Mouse (Mus musculus) embryonic facial prominence, embryonic 15.5 days (tissue): ENCODE results near the gene Asic1. TPM values are rescaled to one million over a fixed set of nuclear protein-coding genes. Genes with fewer than 3 reads are reported as not detected.

Source experiments
- ATAC-seq: fragments of 200-750 bp; cut with Nextera tagmentation; 2 replicates; pipeline ENCODE4 v1.8.0; 2017; ENCODE audit warnings: low read depth, moderate TSS enrichment; ENCODE audit not compliant: insufficient number of reproducible peaks, low FRiP score, low TSS enrichment
- H3K27ac ChIP-seq: fragments of 300-500 bp; sonication (generic); replicated peaks from 2 replicates; pipeline ENCODE4 v1.5.1; 2015; ENCODE audit warnings: mild to moderate bottlenecking, inconsistent platforms
- H3K27me3 ChIP-seq: fragments of 300-500 bp; sonication (generic); 2 replicates; pipeline ENCODE4 v1.6.1; 2015; ENCODE audit warnings: inconsistent platforms
- H3K36me3 ChIP-seq: fragments of 300-500 bp; sonication (generic); 2 replicates; pipeline ENCODE4 v1.6.1; 2015; ENCODE audit warnings: mild to moderate bottlenecking, inconsistent platforms
- H3K4me1 ChIP-seq: fragments of 300-500 bp; sonication (generic); 2 replicates; pipeline ENCODE4 v1.6.1; 2015; ENCODE audit warnings: inconsistent platforms
- H3K4me2 ChIP-seq: fragments of 300-500 bp; sonication (generic); replicated peaks from 2 replicates; pipeline ENCODE4 v1.6.1; 2015; ENCODE audit warnings: mild to moderate bottlenecking, inconsistent platforms
- H3K4me3 ChIP-seq: fragments of 300-500 bp; sonication (generic); replicated peaks from 2 replicates; pipeline ENCODE4 v1.5.1; 2015; ENCODE audit warnings: mild to moderate bottlenecking, inconsistent platforms
- H3K9ac ChIP-seq: fragments of 300-500 bp; sonication (generic); 2 replicates; pipeline ENCODE4 v1.6.1; 2015; ENCODE audit warnings: inconsistent platforms
- H3K9me3 ChIP-seq: fragments of 300-500 bp; sonication (generic); replicated peaks from 2 replicates; pipeline ENCODE4 v1.6.1; 2016; ENCODE audit warnings: inconsistent platforms
- WGBS: fragments of 180-500 bp; shearing (Covaris S2); methylation state at CpG from one replicate; pipeline ENCODE4 v1.1.7; 2015; 5-methylcytosine and 5-hydroxymethylcytosine counted together
- polyA plus RNA-seq: library from polyadenylated mRNA; unstranded; fragments of >200 nt; fragmentation: Nextera tagmentation; extraction: Ambion mirVana; gene quantifications from 2 replicates; pipeline ENCODE4 v1.2.1, GENCODE M21; 2015

Gene Asic1
- polyA plus RNA-seq, result 4.4 and 4.6 TPM in 2 replicates

DNA sequence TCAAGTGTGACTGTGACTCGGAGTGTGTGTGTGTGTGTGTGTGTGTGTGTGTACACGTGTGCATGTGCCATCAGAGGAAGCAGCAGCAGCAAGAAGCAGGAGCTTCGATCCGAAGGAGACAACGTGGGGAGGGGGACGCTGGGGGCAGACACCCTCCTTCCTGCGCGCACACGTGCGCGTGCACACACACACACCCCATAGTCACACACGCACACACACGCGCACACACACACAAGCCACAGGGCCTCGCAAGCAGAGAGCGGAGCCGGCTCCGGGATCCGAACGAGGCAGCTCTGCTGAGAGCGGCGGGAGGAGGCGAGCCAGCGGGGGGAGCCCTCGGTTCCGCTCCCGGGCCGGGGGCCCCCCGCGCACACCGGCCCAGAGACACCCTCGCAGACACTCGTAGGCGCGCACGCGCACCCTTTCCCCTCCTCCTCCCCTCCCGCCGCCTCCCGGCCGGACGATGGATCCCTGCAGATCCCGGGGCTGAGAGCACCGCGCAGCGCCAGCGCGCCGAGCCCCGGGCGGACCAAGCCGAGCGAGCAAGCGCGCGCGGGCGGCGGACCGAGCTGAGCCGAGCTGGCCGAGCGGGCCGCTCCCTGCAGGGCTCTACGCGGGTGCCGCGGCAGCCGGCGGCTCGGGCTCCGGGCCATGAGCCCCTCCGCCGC is at the start of gene Asic1:
TSS of gene Asic1 (plus strand) at position 215 of the 668 bp plus-strand sequence.
- Histone ChIP-seq H3K36me3 (no peaks in the 10 kb centered on the region), H3K27ac (no peak within 1 kb of the TSS), H3K9me3 (no peaks in the 10 kb centered on the region), H3K27me3 (peaks cover 68% of the 10 kb centered on the region), H3K4me1 (peaks cover 26% of the 10 kb centered on the region), H3K4me3 (peak within 1 kb of the TSS; percentile 48), H3K9ac (peak within 1 kb of the TSS; percentile 16), H3K4me2 (peak within 1 kb of the TSS; percentile 93)
- peak; percentile 64 for ATAC-seq
- WGBS, result under 1% methylated on average over 72 of the region's 74 CpGs

DNA sequence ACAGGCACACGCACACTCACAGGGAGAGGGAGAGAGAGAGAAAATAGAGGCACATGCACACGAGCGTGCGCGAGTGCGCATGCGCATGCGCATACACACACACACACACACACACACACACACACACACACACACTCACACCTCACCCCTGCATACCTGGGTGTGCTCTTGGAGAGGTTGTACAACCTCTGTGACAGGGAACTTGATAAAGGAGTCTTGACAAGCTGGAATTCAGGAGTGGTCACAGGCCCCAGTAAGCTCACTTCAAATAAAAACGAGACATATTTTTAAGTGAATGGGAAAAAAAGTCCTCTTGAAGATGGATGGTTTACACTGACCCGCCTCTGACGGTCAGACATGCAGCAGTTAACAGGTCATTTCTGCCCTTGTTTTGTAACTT is 48.1 kb upstream of the Asic1 start:
- 95% methylated on average over 11 of the region's 11 CpGs for WGBS
- no peak for ATAC-seq

DNA sequence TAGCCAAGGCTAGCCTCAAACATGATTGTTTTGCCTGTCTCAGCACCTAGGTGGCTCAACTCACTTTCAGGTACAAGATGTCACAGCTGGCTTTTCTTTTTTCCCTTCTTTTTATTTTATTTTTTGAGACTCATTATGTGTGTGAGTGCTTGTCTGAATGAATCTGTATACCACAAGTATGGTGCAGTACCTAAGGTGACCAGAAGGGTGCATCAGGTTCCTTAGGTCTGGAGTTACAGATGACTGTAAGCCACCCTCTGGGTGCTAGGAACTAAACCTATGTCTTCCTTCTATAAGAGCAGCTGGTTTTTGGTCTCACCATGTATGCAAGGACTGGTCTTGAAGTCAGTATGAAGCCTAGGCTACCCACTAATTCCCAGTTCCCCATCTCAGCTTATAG is 38.5 kb upstream of the Asic1 start:
- Histone ChIP-seq H3K4me1 (no peaks in the 10 kb centered on the region), H3K9ac (no peak overlapping the region), H3K4me2 (no peak overlapping the region), H3K27me3 (no peaks in the 10 kb centered on the region), H3K27ac (no peak overlapping the region), H3K4me3 (no peak overlapping the region), H3K9me3 (no peaks in the 10 kb centered on the region), H3K36me3 (peaks cover 89% of the 10 kb centered on the region)
- no peak for ATAC-seq

More for the DNA sequence above, 48.1 kb upstream of the Asic1 start:
- Histone ChIP-seq H3K27me3 (no peaks in the 10 kb centered on the region), H3K4me3 (no peak overlapping the region), H3K4me1 (no peaks in the 10 kb centered on the region), H3K4me2 (no peak overlapping the region), H3K9me3 (no peaks in the 10 kb centered on the region), H3K9ac (no peak overlapping the region), H3K27ac (no peak overlapping the region), H3K36me3 (peaks cover 59% of the 10 kb centered on the region)

DNA sequence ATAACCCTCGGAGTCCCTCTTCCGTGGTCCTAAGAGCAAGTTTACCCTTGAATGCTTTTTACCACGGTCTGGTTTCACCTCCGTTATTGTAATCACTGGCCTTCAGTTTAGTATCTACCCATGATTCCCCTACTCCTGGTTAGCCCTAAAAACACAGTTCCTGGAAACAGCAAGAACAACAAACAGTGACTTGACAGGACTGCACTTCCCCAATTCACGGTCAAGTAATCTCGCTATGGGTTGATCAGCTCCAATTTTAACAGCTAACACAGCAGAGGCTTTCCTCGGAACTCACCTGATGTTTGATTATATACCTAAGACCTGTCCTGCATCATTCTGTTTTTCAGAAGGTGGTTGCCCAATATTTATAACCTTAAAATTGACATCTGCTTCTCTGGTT is 35.5 kb upstream of the Asic1 start:
- Histone ChIP-seq H3K4me3 (no peak overlapping the region), H3K27me3 (no peaks in the 10 kb centered on the region), H3K9ac (no peak overlapping the region), H3K4me1 (0 out of 2 replicates have a peak, but pooled peaks cover 7% of the 10 kb centered on the region), H3K4me2 (no peak overlapping the region), H3K36me3 (peaks cover 79% of the 10 kb centered on the region), H3K9me3 (no peaks in the 10 kb centered on the region), H3K27ac (no peak overlapping the region)
- no peak for ATAC-seq
- 88% methylated on average over 7 of the region's 7 CpGs for WGBS

DNA sequence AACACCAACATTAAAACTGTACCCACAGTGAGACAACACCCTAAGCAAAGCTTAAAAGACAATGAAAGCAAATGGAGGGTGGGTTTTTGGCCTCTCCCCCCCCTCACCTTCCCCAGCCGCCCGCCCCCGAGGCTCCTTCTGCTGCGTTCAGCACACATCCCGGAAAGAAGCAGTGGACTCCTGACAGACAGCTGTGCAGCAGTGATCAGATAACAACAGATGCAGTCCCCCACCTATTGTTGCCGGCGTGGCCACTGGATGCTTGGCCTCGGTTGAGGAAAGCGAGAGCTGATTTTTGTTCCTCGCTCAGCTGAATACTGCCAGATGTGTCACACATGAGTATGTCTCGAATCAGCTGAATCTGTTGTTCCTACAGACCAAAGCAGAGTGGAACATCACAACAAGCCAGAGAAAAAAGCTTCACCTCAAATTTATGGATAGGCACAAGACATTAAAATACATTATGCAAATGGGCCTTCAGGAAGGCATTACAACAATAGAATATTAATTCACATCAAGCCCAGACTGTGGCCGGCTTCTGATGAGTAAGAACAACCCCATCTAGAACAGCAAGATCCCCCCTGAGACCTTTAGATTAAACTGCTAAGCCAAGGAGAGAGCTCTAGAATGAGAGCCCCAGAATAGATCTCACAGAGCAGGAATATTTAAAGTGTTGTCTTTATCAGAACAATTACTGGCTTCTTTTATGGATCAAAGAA is 32.6 kb upstream of the Asic1 start:
- Histone ChIP-seq H3K4me1 (0 out of 2 replicates have a peak, but pooled peaks cover 7% of the 10 kb centered on the region), H3K36me3 (peaks cover 54% of the 10 kb centered on the region), H3K27ac (no peak overlapping the region), H3K9me3 (no peaks in the 10 kb centered on the region), H3K9ac (no peak overlapping the region), H3K4me2 (no peak overlapping the region), H3K4me3 (no peak overlapping the region), H3K27me3 (no peaks in the 10 kb centered on the region)
- no peak for ATAC-seq
- WGBS, result 51% methylated on average over 12 of the region's 12 CpGs

DNA sequence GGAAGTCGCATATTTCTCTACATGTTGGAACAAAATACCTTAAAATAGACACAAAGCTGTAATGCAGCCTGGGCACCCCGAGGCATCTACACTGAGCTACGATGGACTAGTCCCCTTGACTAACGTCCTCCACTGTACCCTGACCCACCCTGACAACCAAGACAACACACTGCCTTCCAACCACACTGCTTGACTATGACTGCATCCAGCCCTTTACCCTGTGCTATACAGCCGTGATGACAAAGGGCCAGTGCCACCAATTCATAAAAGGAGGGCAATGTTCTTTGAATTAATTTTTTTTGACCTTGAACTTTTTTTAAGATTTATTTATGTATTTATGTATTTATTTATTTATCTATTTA is 32.1 kb upstream of the Asic1 start:
- no peak for ATAC-seq
- WGBS, result 58% methylated on average over 5 of the region's 5 CpGs
- Histone ChIP-seq H3K36me3 (peaks cover 50% of the 10 kb centered on the region), H3K27ac (no peak overlapping the region), H3K27me3 (no peaks in the 10 kb centered on the region), H3K4me3 (no peak overlapping the region), H3K9ac (no peak overlapping the region), H3K4me2 (no peak overlapping the region), H3K4me1 (0 out of 2 replicates have a peak, but pooled peaks cover 7% of the 10 kb centered on the region), H3K9me3 (no peaks in the 10 kb centered on the region)

DNA sequence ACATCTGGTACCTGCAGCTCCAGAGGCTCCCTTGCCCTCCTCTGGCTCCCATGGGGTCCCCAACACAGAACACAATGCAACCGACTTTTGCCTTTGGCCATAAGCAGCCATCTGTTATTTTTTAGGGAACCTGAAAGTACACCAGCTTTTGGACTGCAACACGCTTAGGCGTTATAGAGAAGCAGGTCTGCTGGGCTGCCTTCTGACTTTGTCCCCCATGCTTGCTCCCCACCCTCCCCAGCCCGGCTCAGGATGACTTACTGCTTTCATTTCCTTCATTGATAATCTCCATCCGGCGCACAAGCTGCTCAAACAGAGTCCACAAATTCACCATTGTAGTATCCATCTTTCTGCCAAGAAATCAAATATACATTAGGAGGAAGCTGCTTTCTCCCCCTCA is 27.5 kb upstream of the Asic1 start:
- no peak overlapping the region for H3K9ac ChIP-seq
- WGBS, result 60% methylated on average over 6 of the region's 6 CpGs
- H3K36me3 ChIP-seq, result peaks cover 9% of the 10 kb centered on the region; the same call in 1 of the 2 replicates
- H3K4me3 ChIP-seq, result no peak overlapping the region
- no peaks in the 10 kb centered on the region for H3K27me3 ChIP-seq
- no peaks in the 10 kb centered on the region for H3K9me3 ChIP-seq
- no peak for ATAC-seq
- H3K4me1 ChIP-seq, result peaks cover 32% of the 10 kb centered on the region
- no peak overlapping the region for H3K27ac ChIP-seq
- H3K4me2 ChIP-seq, result no peak overlapping the region

DNA sequence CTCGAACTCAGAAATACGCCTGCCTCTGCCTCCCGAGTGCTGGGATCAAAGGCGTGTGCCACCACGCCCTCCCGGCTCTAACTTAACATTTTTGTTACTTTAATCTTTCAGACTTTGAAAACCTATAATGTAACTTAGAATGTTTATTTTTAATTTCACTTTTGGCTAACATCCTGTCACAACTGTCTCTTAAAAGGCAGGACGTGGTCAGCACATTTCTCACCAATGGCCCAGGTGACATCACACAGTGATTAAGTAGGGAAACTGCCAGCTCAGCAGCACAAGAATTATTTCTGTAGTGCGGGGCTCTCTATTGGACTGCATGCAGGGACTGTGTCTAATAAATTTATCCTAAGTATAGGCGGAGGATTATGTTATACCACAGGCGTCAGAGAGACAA is 26.3 kb upstream of the Asic1 start:
- no peak for ATAC-seq
- H3K9me3 ChIP-seq, result no peaks in the 10 kb centered on the region
- peaks cover 8% of the 10 kb centered on the region; the same call in 1 of the 2 replicates for H3K36me3 ChIP-seq
- no peak overlapping the region for H3K4me2 ChIP-seq
- 78% methylated on average over 10 of the region's 10 CpGs for WGBS
- peaks cover 40% of the 10 kb centered on the region for H3K4me1 ChIP-seq
- H3K9ac ChIP-seq, result no peak overlapping the region
- no peak overlapping the region for H3K27ac ChIP-seq
- H3K27me3 ChIP-seq, result no peaks in the 10 kb centered on the region
- H3K4me3 ChIP-seq, result no peak overlapping the region

DNA sequence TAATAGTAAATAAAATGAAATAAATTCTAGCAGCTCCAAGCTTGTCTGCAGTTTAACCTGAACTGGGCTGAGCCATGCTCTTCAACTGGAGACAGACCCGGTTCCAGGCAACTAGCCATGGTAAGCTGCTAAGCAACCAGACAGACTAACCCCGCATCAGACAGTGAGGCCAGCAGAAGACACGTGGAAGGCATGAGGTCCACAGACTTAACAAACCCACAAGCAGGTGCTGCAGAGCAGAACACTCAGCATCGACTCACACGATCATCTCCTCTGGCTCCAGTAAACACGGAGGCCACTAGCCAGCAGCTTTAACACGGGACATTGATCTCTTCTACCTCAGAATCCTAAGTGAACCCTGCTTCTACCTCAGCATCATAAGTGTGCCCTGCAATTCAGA is 25.4 kb upstream of the Asic1 start:
- H3K4me2 ChIP-seq, result no peak overlapping the region
- H3K27me3 ChIP-seq, result no peaks in the 10 kb centered on the region
- no peaks in the 10 kb centered on the region for H3K9me3 ChIP-seq
- H3K36me3 ChIP-seq, result peaks cover 3% of the 10 kb centered on the region; the same call in 1 of the 2 replicates
- 0 out of 2 replicates have a peak overlapping the region, but pooled peaks have one; percentile 14 for H3K27ac ChIP-seq
- peaks cover 49% of the 10 kb centered on the region for H3K4me1 ChIP-seq
- no peak for ATAC-seq
- H3K4me3 ChIP-seq, result no peak overlapping the region
- WGBS, result 51% methylated on average over 7 of the region's 7 CpGs
- no peak overlapping the region for H3K9ac ChIP-seq

DNA sequence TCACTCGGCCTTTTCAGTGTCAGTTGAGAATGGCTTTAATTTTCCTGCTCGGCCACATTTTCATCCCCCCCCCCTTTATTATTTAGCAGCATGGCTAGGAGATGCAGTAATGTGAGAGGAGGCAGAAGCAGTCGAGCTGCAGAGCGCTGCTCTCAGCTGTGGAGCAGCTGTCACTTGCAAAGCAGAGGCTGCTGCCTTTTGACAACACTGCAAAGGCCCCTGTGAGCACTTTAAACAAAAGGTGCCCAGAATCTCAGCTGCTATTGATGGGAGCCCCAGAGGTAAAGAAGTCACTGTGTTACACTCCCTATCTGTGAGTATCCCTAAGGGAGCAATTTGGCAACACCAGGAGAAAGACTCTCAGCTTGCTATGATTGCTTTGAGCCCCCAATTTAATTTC is 21.8 kb upstream of the Asic1 start:
- H3K4me1 ChIP-seq, result peaks cover 61% of the 10 kb centered on the region
- ATAC-seq, result no peak
- no peaks in the 10 kb centered on the region for H3K9me3 ChIP-seq
- H3K27me3 ChIP-seq, result peaks cover 7% of the 10 kb centered on the region; the same call in 1 of the 2 replicates
- 11% methylated on average over 4 of the region's 4 CpGs for WGBS
- no peak overlapping the region for H3K4me3 ChIP-seq
- H3K36me3 ChIP-seq, result no peaks in the 10 kb centered on the region
- H3K9ac ChIP-seq, result no peak overlapping the region
- peak overlapping the region; percentile 69; the same call in 1 of the 2 replicates for H3K27ac ChIP-seq
- peak overlapping the region; percentile 12 for H3K4me2 ChIP-seq

DNA sequence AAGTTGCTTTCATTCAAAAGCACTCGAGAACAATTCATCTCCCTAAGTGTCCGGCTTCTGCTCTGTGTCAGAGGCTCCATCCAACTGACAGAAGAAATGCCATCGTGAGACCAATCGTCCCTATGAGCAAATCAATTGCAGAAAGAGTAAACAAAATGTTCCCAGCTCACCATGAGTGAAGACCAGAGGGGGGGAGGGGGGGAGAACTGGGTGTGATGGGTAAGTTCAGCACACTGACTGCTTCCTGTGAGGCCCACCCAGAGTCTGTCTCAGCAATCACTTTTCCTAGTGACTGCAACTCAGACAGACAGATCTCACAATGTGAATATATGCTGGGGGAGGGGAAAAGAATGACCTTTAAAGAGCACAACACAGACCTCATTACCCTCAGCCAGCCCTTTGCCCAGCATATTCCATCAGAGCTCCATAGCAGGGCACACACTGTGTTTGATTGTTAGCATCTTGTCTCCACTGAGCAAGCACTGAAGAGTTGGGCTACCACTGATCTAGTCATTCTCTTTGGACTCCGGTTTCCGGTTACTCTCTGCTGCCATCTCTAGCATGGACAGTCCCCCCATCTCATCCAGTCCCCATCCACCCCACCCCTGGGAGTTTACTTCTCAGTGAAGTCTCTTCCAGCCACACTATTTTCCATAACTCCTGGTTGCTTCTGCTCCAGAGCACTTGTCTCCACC is 21.0 kb upstream of the Asic1 start:
- H3K4me3 ChIP-seq, result peak overlapping the region; percentile 90
- no peak overlapping the region; the same call in 1 of the 2 replicates for H3K27ac ChIP-seq
- no peak for ATAC-seq
- 31% methylated on average over 6 of the region's 6 CpGs for WGBS
- peaks cover 16% of the 10 kb centered on the region for H3K27me3 ChIP-seq
- no peaks in the 10 kb centered on the region for H3K36me3 ChIP-seq
- H3K9me3 ChIP-seq, result no peaks in the 10 kb centered on the region
- H3K4me1 ChIP-seq, result peaks cover 66% of the 10 kb centered on the region
- peak overlapping the region; percentile 79 for H3K4me2 ChIP-seq
- H3K9ac ChIP-seq, result no peak overlapping the region
